Mouse (Mus musculus): ENCODE measurements around the gene Nemf. TPM values are rescaled to one million over a fixed set of nuclear protein-coding genes. Genes with fewer than 3 reads are reported as not detected.

Nemf gene
- polyA plus RNA-seq, 1 experiment from 2014 or later: 41.9 TPM

DNA sequence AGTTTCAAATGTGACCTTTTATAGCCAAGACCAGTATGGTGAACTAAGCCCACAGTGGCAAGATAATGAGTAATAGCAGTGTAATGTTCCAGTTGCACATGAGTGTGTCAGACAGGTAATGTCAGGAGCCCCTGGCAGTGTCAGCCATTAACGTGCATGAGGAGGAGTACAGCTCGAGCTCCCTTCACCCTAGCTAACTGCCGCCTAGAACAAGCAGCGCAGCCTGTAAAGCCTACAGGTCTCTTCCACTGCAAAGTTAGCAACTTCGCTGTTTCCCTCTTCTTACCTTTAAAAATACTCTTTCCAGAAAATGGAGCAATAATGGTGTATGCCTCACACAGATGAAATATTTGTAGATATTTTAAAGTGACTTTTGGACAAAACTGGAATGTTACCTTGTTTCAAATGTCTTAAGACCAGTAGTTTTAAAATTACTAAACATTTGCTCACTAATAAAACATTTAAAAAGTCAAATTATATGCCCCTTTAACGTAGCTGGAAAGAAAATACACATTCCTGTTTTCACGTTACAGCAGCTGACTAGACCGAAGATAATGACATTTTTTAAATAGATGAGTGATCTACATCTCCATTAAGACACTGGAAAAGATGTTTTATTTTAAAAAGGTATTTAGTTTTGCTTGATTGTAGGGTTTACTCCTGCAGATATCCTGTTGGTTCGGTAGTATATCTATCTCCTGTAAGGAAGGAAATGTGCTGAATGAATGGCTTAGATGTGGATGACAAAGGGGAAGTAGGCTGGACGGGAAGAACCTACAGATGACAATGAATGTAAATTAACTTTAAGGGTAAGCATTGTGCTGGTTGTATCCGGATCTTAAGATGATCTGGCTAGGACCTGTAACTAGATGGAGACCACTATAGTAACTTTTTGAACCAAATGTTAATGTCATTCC is 17.1 kb upstream of the Nemf start:
- no peak for ATAC-seq
- TF ChIP-seq CTCF (IDR thresholded peaks at IDR 0.05; ENCODE audit: low read depth): no peak
- no peaks in the 10 kb centered on the region for H3K9me3 ChIP-seq (ENCODE audit: control insufficient read depth)
- H3K4me1 ChIP-seq (replicated peaks; ENCODE audit: control insufficient read depth, insufficient read depth, low read length): 0 out of 2 replicates have a peak, but pooled peaks cover 4% of the 10 kb centered on the region
- peak overlapping the region; percentile 100 for H3K4me3 ChIP-seq (ENCODE audit: low read depth, low read length)
- no peaks in the 10 kb centered on the region for H3K27me3 ChIP-seq (replicated peaks; ENCODE audit: control insufficient read depth, insufficient read depth, low read length)
- 20% methylated on average over 11 of the region's 11 CpGs for WGBS
- peak overlapping the region; percentile 100; the same call in 1 of the 2 replicates for H3K27ac ChIP-seq (ENCODE audit: low read depth, low read length)
- no peaks in the 10 kb centered on the region for H3K36me3 ChIP-seq (ENCODE audit: control insufficient read depth, insufficient read depth)
- peak overlapping the region; percentile 98 for H3K9ac ChIP-seq (ENCODE audit: low read depth, low read length)
- peak overlapping the region; percentile 82 for H3K4me2 ChIP-seq (replicated peaks; ENCODE audit: low read depth)

DNA sequence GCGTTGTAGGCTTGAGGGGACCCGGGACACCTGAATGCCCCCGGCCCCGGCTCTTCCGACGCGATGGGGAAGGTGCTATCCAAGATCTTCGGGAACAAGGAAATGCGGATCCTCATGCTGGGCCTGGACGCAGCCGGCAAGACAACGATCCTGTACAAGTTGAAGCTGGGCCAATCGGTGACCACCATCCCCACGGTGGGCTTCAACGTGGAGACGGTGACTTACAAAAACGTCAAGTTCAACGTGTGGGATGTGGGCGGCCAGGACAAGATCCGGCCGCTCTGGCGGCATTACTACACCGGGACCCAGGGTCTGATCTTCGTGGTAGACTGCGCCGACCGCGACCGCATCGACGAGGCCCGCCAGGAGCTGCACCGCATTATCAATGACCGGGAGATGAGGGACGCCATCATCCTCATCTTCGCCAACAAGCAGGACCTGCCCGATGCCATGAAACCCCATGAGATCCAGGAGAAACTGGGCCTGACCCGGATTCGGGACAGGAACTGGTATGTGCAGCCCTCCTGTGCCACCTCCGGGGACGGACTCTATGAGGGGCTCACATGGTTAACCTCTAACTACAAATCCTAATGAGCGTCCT is 15.9 kb upstream of the Nemf start:
- no peaks in the 10 kb centered on the region for H3K9me3 ChIP-seq (ENCODE audit: control insufficient read depth)
- no peaks in the 10 kb centered on the region for H3K27me3 ChIP-seq (replicated peaks; ENCODE audit: control insufficient read depth, insufficient read depth, low read length)
- H3K4me2 ChIP-seq (replicated peaks; ENCODE audit: low read depth): peak overlapping the region; percentile 82
- H3K4me1 ChIP-seq (replicated peaks; ENCODE audit: control insufficient read depth, insufficient read depth, low read length): 0 out of 2 replicates have a peak, but pooled peaks cover 4% of the 10 kb centered on the region
- peak overlapping the region; percentile 100 for H3K4me3 ChIP-seq (ENCODE audit: low read depth, low read length)
- 0 out of 2 replicates have a peak, but pooled peaks have one; percentile 0 for TF ChIP-seq CTCF (IDR thresholded peaks at IDR 0.05; ENCODE audit: low read depth)
- peak overlapping the region; percentile 98 for H3K9ac ChIP-seq (ENCODE audit: low read depth, low read length)
- H3K36me3 ChIP-seq (ENCODE audit: control insufficient read depth, insufficient read depth): no peaks in the 10 kb centered on the region
- peak; percentile 9; the same call in 1 of the 2 replicates for ATAC-seq
- under 1% methylated on average over 42 of the region's 42 CpGs for WGBS
- H3K27ac ChIP-seq (ENCODE audit: low read depth, low read length): peak overlapping the region; percentile 100

DNA sequence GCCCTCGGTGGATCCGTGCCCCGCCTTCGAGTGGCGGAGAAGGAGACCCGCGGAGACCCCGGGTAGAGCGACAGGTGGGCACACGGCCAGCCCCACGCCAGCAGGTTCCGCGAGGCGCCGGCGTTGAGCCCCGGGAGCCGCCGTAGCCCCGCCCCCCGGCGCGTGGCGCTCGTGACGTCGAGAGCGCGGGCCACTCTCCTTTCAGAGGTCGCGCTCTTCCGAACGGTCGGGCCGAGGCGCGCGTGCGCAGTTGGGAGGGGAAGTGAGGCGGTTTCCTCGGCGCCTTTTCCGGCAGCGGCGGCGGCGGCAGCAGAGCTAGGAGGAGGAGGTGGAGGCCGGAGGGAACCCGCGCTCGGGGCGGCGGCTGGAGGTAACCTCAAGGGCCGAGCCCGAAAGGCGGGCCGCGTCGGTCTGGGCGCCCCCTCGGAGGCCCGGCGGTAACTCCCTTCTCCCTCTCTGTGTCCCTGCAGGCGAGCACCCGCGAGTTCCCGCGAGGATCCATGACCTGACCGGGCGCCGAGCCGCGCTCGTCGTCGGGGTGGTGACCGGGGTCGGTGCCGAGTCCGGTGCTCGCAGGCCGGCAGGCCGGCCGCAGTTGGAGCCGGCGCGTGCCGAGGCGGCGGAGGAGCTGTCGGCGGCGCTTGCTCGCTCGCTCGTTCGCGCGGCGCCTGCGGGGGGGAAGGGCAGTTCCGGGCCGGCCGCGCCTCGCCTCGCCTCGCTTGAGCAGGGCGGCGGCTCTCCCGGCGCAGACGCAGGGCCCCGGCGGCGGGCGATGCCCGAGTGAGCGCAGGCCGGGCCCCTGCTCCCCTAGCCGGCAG is 15.1 kb upstream of the Nemf start, which contains the start of the genes Arf6 and Gm9887:
Gene Arf6 (plus strand): TSS at position 297 of the 818 bp plus-strand sequence.
Gene Gm9887 (minus strand): TSS at position 605 of the 818 bp plus-strand sequence.
- H3K4me3 ChIP-seq (ENCODE audit: low read depth, low read length): peak within 1 kb of the TSS; percentile 100
- 0 out of 2 replicates have a peak, but pooled peaks cover 4% of the 10 kb centered on the region for H3K4me1 ChIP-seq (replicated peaks; ENCODE audit: control insufficient read depth, insufficient read depth, low read length)
- WGBS: under 1% methylated on average over 86 of the region's 121 CpGs
- peak within 1 kb of the TSS; percentile 82 for H3K4me2 ChIP-seq (replicated peaks; ENCODE audit: low read depth)
- H3K9ac ChIP-seq (ENCODE audit: low read depth, low read length): peak within 1 kb of the TSS; percentile 98
- no peaks in the 10 kb centered on the region for H3K36me3 ChIP-seq (ENCODE audit: control insufficient read depth, insufficient read depth)
- TF ChIP-seq CTCF (IDR thresholded peaks at IDR 0.05; ENCODE audit: low read depth): no peak
- ATAC-seq: peak; percentile 91
- H3K27me3 ChIP-seq (replicated peaks; ENCODE audit: control insufficient read depth, insufficient read depth, low read length): no peaks in the 10 kb centered on the region
- peak within 1 kb of the TSS; percentile 100 for H3K27ac ChIP-seq (ENCODE audit: low read depth, low read length)
- H3K9me3 ChIP-seq (ENCODE audit: control insufficient read depth): no peaks in the 10 kb centered on the region

DNA sequence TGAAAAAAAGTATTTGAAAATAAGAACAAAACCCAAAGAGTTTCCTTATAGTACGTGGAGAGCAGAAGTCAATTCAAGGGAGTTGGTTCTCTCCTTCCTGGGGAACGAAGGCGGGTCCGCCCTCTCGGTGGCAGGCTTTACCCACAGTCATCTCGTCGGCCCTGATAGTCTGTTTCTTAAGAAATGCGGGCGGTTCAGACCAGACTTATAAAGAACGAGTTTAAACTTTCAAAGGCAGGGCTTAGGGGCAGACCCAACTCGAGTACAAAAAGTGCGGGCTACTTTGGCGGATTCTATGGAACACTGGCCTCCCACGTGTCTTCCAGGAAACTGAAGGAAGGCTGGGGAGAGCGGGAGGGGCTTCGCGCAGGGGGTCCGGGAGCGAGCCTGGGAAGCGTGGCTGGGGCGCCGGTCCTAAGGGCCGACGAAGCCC is 14.5 kb upstream of the Nemf start:
- Histone ChIP-seq H3K4me3 (ENCODE audit: low read depth, low read length) (peak overlapping the region; percentile 100), H3K4me2 (replicated peaks; ENCODE audit: low read depth) (peak overlapping the region; percentile 82), H3K9ac (ENCODE audit: low read depth, low read length) (peak overlapping the region; percentile 98), H3K36me3 (ENCODE audit: control insufficient read depth, insufficient read depth) (no peaks in the 10 kb centered on the region), H3K27ac (ENCODE audit: low read depth, low read length) (peak overlapping the region; percentile 100), H3K4me1 (replicated peaks; ENCODE audit: control insufficient read depth, insufficient read depth, low read length) (0 out of 2 replicates have a peak, but pooled peaks cover 4% of the 10 kb centered on the region), H3K9me3 (ENCODE audit: control insufficient read depth) (no peaks in the 10 kb centered on the region), H3K27me3 (replicated peaks; ENCODE audit: control insufficient read depth, insufficient read depth, low read length) (no peaks in the 10 kb centered on the region)
- 0% methylated on average over 24 of the region's 24 CpGs for whole genome bisulfite sequencing
- peak; percentile 68 for ATAC-seq
- peak; percentile 68 for TF ChIP-seq CTCF (IDR thresholded peaks at IDR 0.05; ENCODE audit: low read depth)

DNA sequence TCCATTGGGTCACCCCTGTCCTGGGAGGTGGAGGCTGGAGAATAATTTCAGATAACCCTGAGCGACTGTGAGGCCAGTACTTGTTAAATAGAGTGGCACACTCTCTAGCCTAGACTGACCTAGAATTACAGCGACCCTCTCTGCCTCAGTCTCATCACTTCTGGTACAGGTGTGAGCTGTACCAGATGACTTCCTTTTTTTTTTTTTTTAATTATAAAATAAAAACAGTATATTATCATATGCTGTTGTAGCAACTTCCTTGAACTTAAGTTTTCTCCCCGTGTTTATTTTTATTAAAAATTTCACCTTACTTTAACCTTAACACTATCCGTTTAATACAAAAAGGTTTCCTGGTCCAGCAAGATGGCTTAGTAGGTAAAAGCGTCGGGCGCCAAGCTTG is 14.0 kb upstream of the Nemf start:
- Histone ChIP-seq H3K4me3 (ENCODE audit: low read depth, low read length) (peak overlapping the region; percentile 100), H3K9ac (ENCODE audit: low read depth, low read length) (peak overlapping the region; percentile 98), H3K4me1 (replicated peaks; ENCODE audit: control insufficient read depth, insufficient read depth, low read length) (0 out of 2 replicates have a peak, but pooled peaks cover 4% of the 10 kb centered on the region), H3K36me3 (ENCODE audit: control insufficient read depth, insufficient read depth) (no peaks in the 10 kb centered on the region), H3K9me3 (ENCODE audit: control insufficient read depth) (no peaks in the 10 kb centered on the region), H3K4me2 (replicated peaks; ENCODE audit: low read depth) (peak overlapping the region; percentile 82), H3K27me3 (replicated peaks; ENCODE audit: control insufficient read depth, insufficient read depth, low read length) (no peaks in the 10 kb centered on the region), H3K27ac (ENCODE audit: low read depth, low read length) (peak overlapping the region; percentile 100)
- WGBS: 7% methylated on average over 7 of the region's 7 CpGs
- no peak for TF ChIP-seq CTCF (IDR thresholded peaks at IDR 0.05; ENCODE audit: low read depth)
- ATAC-seq: no peak

Data from intestine, postnatal 0 days (tissue).